Mouse (Mus musculus): ENCODE results near the gene Edrf1. TPM values are rescaled to one million over a fixed set of nuclear protein-coding genes. Genes with fewer than 3 reads are reported as not detected.

The Edrf1 gene
- total RNA-seq, 2 experiments from 2014 or later, result 10.9 to 13.0 TPM

Other genes with a start within 250 kb of the Edrf1 start
- not detected for gene Tex36, start 35.4 kb upstream of the Edrf1 start, total RNA-seq (2021)
- gene Mmp21, start 42.5 kb downstream of the Edrf1 start, total RNA-seq (2021), result not detected
- gene Bccip, start 71.8 kb downstream of the Edrf1 start, total RNA-seq (2021), result 10 to 100 TPM; 45.8 to 54.5 TPM
- 10 to 100 TPM; 13.0 to 14.5 TPM for gene Uros, start 72.5 kb downstream of the Edrf1 start, total RNA-seq (2021)
- not detected for gene Fank1, start 139.3 kb downstream of the Edrf1 start, total RNA-seq (2021)
- gene Dhx32, start 145.2 kb downstream of the Edrf1 start, total RNA-seq (2021), result 10 to 100 TPM; 39.0 to 41.5 TPM

Measured in heart, postnatal 4 days (tissue).